Mouse (Mus musculus) C2C12 (cell line): ENCODE results near the gene Spry1.

Source experiments
- CEBPB ChIP-seq: IDR thresholded peaks from one replicate; pipeline ENCODE4 v1.6.1; 2011; ENCODE audit warnings: low read depth, mild to moderate bottlenecking, control low read depth, moderate library complexity
- CTCF ChIP-seq: IDR thresholded peaks from one replicate; pipeline ENCODE4 v1.5.1; 2011; ENCODE audit not compliant: control insufficient read depth, insufficient read depth, insufficient read length
- FOSL1 ChIP-seq: IDR thresholded peaks from one replicate; pipeline ENCODE4 v1.8.0; 2011; ENCODE audit warnings: mild to moderate bottlenecking, low read length; ENCODE audit not compliant: poor library complexity, insufficient read depth, severe bottlenecking
- MYOD1 ChIP-seq: IDR thresholded peaks from one replicate; pipeline ENCODE4 v1.6.1; 2011; ENCODE audit warnings: low read depth; ENCODE audit not compliant: control insufficient read depth, insufficient read length
- MYOG ChIP-seq: IDR thresholded peaks from one replicate; pipeline ENCODE4 v1.6.1; 2011; ENCODE audit not compliant: control insufficient read depth, insufficient read length; ENCODE audit errors: extremely low read depth

DNA sequence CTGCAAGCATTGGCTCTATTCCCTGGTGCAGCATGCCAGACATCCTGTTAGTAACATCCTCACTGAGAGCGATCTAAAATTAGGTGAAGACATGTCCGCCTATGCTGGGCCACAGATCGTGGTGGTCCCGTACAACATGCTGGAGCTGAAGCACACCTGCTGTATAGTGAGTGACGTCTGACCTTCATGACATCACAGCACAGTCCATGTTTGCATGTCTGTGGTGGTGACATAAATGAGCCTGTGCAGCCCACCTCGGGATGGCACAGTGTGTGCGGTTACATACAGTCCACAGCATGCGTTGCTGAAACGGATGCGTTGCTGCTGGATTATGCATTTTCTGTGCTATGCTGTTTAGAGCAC is 33.9 kb upstream of the Spry1 start:
- TF ChIP-seq FOSL1 (no peak), CTCF (no peak), CEBPB (no peak), MYOD1 (no peak), MYOG (no peak)
